17 mouse cellular contexts compared by ENCODE assay signal in genomic region chr15:81366241-81366640, GRCm38 (mm10). TPM values are rescaled to one million over a fixed set of nuclear protein-coding genes. Genes with fewer than 3 reads are reported as not detected.
"Had no signal": no experiment of that assay in that cellular context is flagged by ENCODE, and none has a peak within 500 bp of the region (broad histone marks: within the 10 kb centered on the region; RNA-seq: fewer than 3 reads in every experiment).

No protein-coding gene starts in this region.

- H3K27ac ChIP-seq: neural tube, embryonic 15.5 days; stomach, embryonic 15.5 days; stomach, postnatal 0 days had no signal

- H3K4me2 ChIP-seq: neural tube, embryonic 15.5 days; stomach, embryonic 15.5 days had no signal

- H3K27me3 ChIP-seq: neural tube, embryonic 15.5 days; stomach, embryonic 15.5 days had no signal

- H3K9me3 ChIP-seq: neural tube, embryonic 15.5 days; stomach, embryonic 15.5 days had no signal

- H3K4me3 ChIP-seq: neural tube, embryonic 15.5 days; stomach, embryonic 15.5 days had no signal

- H3K9ac ChIP-seq: neural tube, embryonic 15.5 days; stomach, embryonic 15.5 days had no signal

- DNase-seq: retina, postnatal 1 day; right cerebral cortex, adult 18-20 months; right cerebral cortex, postnatal 14 days; right cerebral cortex, postnatal 25 days; right cerebral cortex, postnatal 4 days; spleen, adult 18-20 months; thymus, adult 18-20 months; thymus, adult 2 months; thymus, postnatal 14 days; thymus, postnatal 25 days; thymus, postnatal 36 days; thymus, postnatal 4 days had no signal

- H3K4me1 ChIP-seq: stomach, embryonic 15.5 days had no signal

RNA-seq across cellular contexts. Expression of gene Dnajb7, which starts 41.9 kb away (rescaled TPM):
- total RNA-seq: neutrophil, adult 5-6 weeks had no signal
- polyA plus RNA-seq: small intestine, adult 2 months; thymus, adult 2 months had no signal
